Mouse (Mus musculus): ENCODE measurements around the gene Cfap52.

GRCm38 (mm10) chr11:68007645-68008044 is 42.2 kb upstream of the Cfap52 start:
- TF ChIP-seq CTCF (IDR thresholded peaks at IDR 0.05; ENCODE audit: control insufficient read depth, insufficient read depth, insufficient read length) (no peak), CEBPB (IDR thresholded peaks at IDR 0.05; ENCODE audit: low read depth) (no peak)

All from C2C12 (cell line).